Mouse (Mus musculus): ENCODE results near the gene Glp1r.

DNA sequence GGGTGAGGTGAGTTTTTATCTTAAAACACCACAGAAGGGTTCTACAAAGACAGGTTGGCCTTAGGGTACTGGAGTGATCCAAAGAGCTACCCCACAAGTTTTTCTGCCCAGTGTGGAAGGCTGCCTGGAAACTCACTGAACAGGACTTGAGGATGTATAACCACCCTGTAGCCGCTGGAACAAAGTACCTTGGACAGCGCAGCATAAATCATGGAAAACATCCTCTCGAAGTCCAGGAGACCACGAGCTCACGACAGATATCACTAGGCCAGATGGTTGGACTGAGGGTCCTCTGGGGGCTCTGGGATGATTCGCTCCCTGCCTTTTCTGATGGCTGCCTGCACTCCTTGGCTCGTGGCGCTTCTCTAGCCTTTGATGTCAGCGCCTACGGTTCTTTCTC lies 76.9 kb downstream of the Glp1r start:
- no peak for TF ChIP-seq POLR2A (IDR thresholded peaks at IDR 0.05; ENCODE audit: borderline replicate concordance, insufficient read depth, low read length)
- no peak for TF ChIP-seq CTCF (IDR thresholded peaks at IDR 0.05; ENCODE audit: borderline replicate concordance, insufficient read depth, low read depth, low read length)

All from cerebellum, adult 2 months (tissue).